Mouse (Mus musculus) c-Kit-negative CD71-positive TER-119-positive erythroid progenitor cells, embryonic 14.5 days (primary cell): Measurements from ENCODE around the gene Gamt.
"Not testable (repeated sequence)": the region's sequence is repeated elsewhere in the genome, so short reads cannot be mapped to it uniquely, and the experiment has no call there.

ENCODE experiments used
- DNase-seq: peaks from one replicate; pipeline ENCODE4 v3.0.0-alpha.2; 2013; ENCODE audit warnings: low read depth, low spot score

Gene Gamt

GRCm38 (mm10) chr10:80227877-80228775, 32.7 kb downstream of the Gamt start:
- DNase-seq, result no peak

GRCm38 (mm10) chr10:80227166-80227539, 33.7 kb downstream of the Gamt start:
- no peak for DNase-seq

GRCm38 (mm10) chr10:80226416-80227165, 34.2 kb downstream of the Gamt start, which contains the start of gene Mum1:
Mum1 (plus strand) TSS chr10:80226434.
- peak; percentile 95 for DNase-seq

- no peak for DNase-seq
These were observed 34.8 kb downstream of the Gamt start for GRCm38 (mm10) chr10:80226071-80226415.

GRCm38 (mm10) chr10:80223137-80223536, 37.7 kb downstream of the Gamt start:
- DNase-seq, result not testable (repeated sequence)

- no peak for DNase-seq
These were observed 40.1 kb downstream of the Gamt start for GRCm38 (mm10) chr10:80220676-80221075.

- no peak for DNase-seq
These were observed 45.6 kb downstream of the Gamt start for GRCm38 (mm10) chr10:80215048-80215772.

GRCm38 (mm10) chr10:80211547-80212103, 49.2 kb downstream of the Gamt start:
- not testable (repeated sequence) for DNase-seq

- DNase-seq, result no peak
These were observed 51.9 kb downstream of the Gamt start for GRCm38 (mm10) chr10:80208841-80209371.

- no peak for DNase-seq
These were observed 52.6 kb downstream of the Gamt start for GRCm38 (mm10) chr10:80208248-80208647.
